Mouse (Mus musculus): ENCODE data around the gene Mgme1. TPM values are rescaled to one million over a fixed set of nuclear protein-coding genes. Genes with fewer than 3 reads are reported as not detected.

Gene Mgme1
- polyA plus RNA-seq, 1 experiment from 2014 or later: 26.6 TPM

DNA sequence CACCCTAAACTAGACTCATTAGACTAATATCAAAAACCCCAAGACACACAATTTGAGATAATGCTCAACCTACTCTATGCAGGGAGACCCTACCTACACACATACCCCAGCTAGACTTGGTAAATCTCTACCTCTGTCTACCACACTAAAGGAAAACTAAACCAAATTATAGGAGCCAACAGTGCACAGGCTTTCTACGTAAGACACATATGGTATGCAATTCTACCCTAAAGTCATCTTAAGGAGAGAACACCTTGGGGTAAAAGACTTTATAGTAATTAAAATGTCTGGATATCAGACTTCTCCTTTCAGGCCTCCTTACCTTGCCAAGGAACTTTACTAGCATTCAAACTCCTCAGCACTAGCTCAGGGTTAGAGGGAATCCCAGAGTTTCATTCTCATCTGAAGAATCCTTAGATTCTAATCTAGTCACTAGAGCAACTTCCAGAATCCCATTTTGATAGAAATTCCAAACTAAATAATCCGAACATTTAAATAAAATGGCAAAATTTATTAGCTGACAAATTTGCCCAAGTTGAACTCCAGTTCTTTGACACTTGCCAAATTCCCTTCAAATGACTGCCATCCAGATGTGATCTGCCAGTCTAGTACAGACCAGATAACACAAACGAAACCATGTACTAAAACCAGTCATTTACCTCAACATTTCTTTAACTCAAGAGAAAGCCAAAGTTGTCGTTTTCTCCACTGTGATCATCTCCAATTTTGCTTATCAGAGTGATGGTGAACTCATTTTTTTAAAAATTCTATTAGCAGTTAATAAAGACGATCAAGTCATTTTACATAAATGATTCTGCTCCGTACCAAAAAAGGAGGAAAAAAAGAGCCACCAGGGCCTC, 1.8 kb upstream of the Mgme1 start:
- Histone ChIP-seq H3K36me3 (ENCODE audit: control insufficient read depth, insufficient read depth, low read length) (peaks cover 11% of the 10 kb centered on the region; the same call in 1 of the 2 replicates), H3K9ac (ENCODE audit: low read depth, low read length) (peak overlapping the region; percentile 87), H3K4me2 (peak overlapping the region; percentile 89), H3K4me1 (replicated peaks; ENCODE audit: control insufficient read depth, insufficient read depth, low read length) (peaks cover 38% of the 10 kb centered on the region), H3K4me3 (ENCODE audit: low read depth, low read length) (peak overlapping the region; percentile 72), H3K9me3 (ENCODE audit: control insufficient read depth, low read length) (no peaks in the 10 kb centered on the region), H3K27me3 (replicated peaks; ENCODE audit: control insufficient read depth, insufficient read depth, low read length) (no peaks in the 10 kb centered on the region), H3K27ac (ENCODE audit: low read depth, low read length) (peak overlapping the region; percentile 93; the same call in 1 of the 2 replicates)
- ATAC-seq (replicated peaks; ENCODE audit: low FRiP score) (no peak), DNase-seq (ENCODE audit: low spot score) (no peak)
- WGBS: 3% methylated on average over 6 of the region's 6 CpGs

DNA sequence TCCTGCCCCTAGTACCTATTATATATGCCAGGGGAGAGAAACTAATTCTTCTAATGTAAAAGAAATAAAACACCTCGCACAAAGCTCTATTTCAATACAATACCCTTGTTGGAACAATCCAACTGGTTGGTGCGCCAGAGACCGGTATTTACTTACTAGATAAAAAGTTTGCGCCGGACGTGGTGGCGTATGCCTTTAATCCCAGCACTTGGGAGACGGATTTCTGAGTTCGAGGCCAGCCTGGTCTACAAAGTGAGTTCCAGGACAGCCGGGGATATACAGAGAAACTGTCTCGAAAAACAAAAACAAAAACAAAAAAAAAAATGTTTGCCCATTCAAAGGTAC, 1.2 kb upstream of the Mgme1 start:
- H3K27ac ChIP-seq (ENCODE audit: low read depth, low read length): peak overlapping the region; percentile 93; the same call in 1 of the 2 replicates

DNA sequence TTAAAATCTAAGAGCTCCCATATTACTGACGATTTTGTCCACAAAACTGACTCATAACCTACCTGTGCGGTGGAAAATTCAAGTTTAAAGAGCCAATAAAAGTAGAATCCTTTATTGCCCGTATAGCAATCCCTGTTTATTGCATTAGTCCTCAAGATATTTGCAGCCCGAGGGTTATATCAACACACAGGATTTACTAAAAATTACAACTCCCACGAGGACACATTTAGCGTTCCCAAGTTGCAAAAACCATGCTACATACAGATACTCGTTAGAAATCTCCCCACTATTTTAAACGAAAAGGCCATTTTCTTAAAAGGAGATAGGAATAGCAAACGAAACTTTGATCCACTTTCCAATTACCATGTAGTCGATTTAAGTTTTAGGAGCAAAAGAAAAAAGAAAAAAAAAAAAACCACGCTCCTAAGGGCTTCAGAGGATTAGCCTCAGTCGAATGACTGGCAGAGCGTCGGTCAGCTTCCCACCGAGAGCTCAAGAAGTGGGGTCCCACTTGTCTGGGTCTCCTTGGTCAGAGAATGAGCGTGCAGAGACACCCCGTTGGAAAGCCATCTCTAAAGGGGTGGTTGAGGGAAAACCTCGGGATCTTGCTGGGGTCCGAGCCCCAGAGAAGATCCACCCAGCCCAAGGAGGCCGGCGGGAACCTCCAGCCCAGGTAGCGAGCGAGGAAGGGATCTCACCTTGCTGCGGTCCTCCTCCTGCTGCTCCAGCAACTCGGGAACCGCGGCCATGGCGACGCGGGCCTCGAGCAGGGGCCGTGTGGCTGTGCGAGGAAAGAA, 586 bp upstream of the Mgme1 start:
- Histone ChIP-seq H3K27ac (ENCODE audit: low read depth, low read length) (peak overlapping the region; percentile 93), H3K9ac (ENCODE audit: low read depth, low read length) (peak overlapping the region; percentile 87), H3K4me1 (replicated peaks; ENCODE audit: control insufficient read depth, insufficient read depth, low read length) (peaks cover 40% of the 10 kb centered on the region), H3K9me3 (ENCODE audit: control insufficient read depth, low read length) (no peaks in the 10 kb centered on the region), H3K36me3 (ENCODE audit: control insufficient read depth, insufficient read depth, low read length) (peaks cover 4% of the 10 kb centered on the region; the same call in 1 of the 2 replicates), H3K4me2 (peak overlapping the region; percentile 89), H3K27me3 (replicated peaks; ENCODE audit: control insufficient read depth, insufficient read depth, low read length) (no peaks in the 10 kb centered on the region), H3K4me3 (ENCODE audit: low read depth, low read length) (peak overlapping the region; percentile 72)
- ATAC-seq (replicated peaks; ENCODE audit: low FRiP score): no peak; the same call in 1 of the 2 replicates
- WGBS: under 1% methylated on average over 33 of the region's 33 CpGs
- no peak for DNase-seq (ENCODE audit: low spot score)

More for the DNA sequence above, 1.2 kb upstream of the Mgme1 start:
- H3K36me3 ChIP-seq (ENCODE audit: control insufficient read depth, insufficient read depth, low read length): peaks cover 9% of the 10 kb centered on the region; the same call in 1 of the 2 replicates
- WGBS: 1% methylated on average over 11 of the region's 11 CpGs
- H3K4me3 ChIP-seq (ENCODE audit: low read depth, low read length): peak overlapping the region; percentile 72
- no peak for ATAC-seq (replicated peaks; ENCODE audit: low FRiP score)
- peak overlapping the region; percentile 87 for H3K9ac ChIP-seq (ENCODE audit: low read depth, low read length)
- H3K9me3 ChIP-seq (ENCODE audit: control insufficient read depth, low read length): no peaks in the 10 kb centered on the region
- H3K4me2 ChIP-seq: peak overlapping the region; percentile 89
- DNase-seq (ENCODE audit: low spot score): no peak
- H3K4me1 ChIP-seq (replicated peaks; ENCODE audit: control insufficient read depth, insufficient read depth, low read length): peaks cover 38% of the 10 kb centered on the region
- no peaks in the 10 kb centered on the region for H3K27me3 ChIP-seq (replicated peaks; ENCODE audit: control insufficient read depth, insufficient read depth, low read length)

DNA sequence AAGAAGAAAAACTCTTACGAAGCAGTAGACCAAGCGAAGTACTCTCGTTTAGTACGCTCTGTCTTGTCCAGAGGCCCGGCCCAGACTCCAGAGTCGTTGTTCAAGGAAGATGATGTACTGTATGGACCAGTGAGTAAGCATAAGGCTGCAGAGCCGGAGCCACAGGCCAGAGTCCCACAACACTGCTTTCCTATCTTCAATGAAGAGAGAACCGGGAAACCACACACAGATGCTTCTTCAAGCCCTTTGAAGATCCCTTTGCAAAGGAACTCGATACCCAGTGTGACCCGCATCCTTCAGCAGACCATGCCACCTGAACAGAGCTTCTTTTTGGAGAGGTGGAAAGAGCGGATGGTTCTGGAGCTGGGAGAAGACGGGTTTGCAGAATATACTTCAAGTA, 1.6 kb downstream of the Mgme1 start:
- peaks cover 31% of the 10 kb centered on the region for H3K4me1 ChIP-seq (replicated peaks; ENCODE audit: control insufficient read depth, insufficient read depth, low read length)
- WGBS: 77% methylated on average over 12 of the region's 12 CpGs

DNA sequence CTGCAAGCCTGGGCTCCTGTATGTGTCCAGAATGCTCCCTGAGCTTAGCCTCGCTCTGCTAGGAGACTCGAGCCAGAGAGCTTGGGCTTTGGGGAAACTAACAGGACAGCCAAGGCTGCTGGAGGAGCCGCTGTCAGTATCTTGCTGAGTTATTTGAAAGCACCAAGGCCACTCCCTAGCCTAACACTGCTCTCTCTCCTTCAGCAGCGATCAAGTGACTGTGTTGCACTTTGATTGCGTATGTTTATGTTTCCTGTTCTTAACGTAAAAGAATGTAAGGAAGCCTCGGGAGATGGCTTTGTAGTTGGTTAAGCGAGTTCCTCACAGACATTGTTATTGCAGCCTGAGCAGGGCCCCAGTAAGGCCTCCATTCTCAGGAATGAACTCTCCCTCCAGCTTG, 4.3 kb downstream of the Mgme1 start:
- Histone ChIP-seq H3K4me2 (peak overlapping the region; percentile 42), H3K27ac (ENCODE audit: low read depth, low read length) (peak overlapping the region; percentile 38; the same call in 1 of the 2 replicates)
- WGBS: 44% methylated on average over 8 of the region's 8 CpGs

More for the DNA sequence above, 1.6 kb downstream of the Mgme1 start:
- ATAC-seq (replicated peaks; ENCODE audit: low FRiP score): no peak
- Histone ChIP-seq H3K9ac (ENCODE audit: low read depth, low read length) (peak overlapping the region; percentile 50; the same call in 1 of the 2 replicates), H3K27me3 (replicated peaks; ENCODE audit: control insufficient read depth, insufficient read depth, low read length) (no peaks in the 10 kb centered on the region), H3K27ac (ENCODE audit: low read depth, low read length) (no peak overlapping the region), H3K4me3 (ENCODE audit: low read depth, low read length) (peak overlapping the region; percentile 72), H3K36me3 (ENCODE audit: control insufficient read depth, insufficient read depth, low read length) (peaks cover 5% of the 10 kb centered on the region), H3K9me3 (ENCODE audit: control insufficient read depth, low read length) (no peaks in the 10 kb centered on the region), H3K4me2 (peak overlapping the region; percentile 89)
- DNase-seq (ENCODE audit: low spot score): no peak

DNA sequence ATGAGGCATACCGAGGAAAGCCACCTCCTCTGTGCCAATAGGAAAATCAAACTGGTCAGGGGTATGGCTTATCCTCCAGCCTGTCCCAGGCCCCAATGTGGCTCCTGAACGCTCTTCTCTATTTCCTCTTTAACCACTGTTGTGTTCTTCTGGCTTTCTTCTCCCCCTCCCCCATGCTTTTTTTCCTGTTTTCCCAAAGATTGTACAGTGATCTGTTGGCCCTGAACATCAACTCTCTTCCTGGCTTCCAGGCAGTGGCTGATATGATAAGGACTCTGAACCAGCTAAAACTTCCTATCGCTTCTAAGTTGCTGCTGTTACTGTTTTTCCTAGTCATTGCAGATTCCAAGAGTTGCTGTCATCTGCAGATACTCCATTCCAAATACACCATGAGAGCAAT, 6.4 kb downstream of the Mgme1 start:
- DNase-seq (ENCODE audit: low spot score) (no peak), ATAC-seq (replicated peaks; ENCODE audit: low FRiP score) (0 out of 2 replicates have a peak, but pooled peaks have one; percentile 19)
- WGBS: 63% methylated on average over 3 of the region's 3 CpGs
- H3K4me3 ChIP-seq (ENCODE audit: low read depth, low read length): no peak overlapping the region
- H3K9ac ChIP-seq (ENCODE audit: low read depth, low read length): no peak overlapping the region
- peaks cover 22% of the 10 kb centered on the region for H3K4me1 ChIP-seq (replicated peaks; ENCODE audit: control insufficient read depth, insufficient read depth, low read length)
- H3K4me2 ChIP-seq: no peak overlapping the region
- no peak overlapping the region for H3K27ac ChIP-seq (ENCODE audit: low read depth, low read length)
- no peaks in the 10 kb centered on the region for H3K9me3 ChIP-seq (ENCODE audit: control insufficient read depth, low read length)
- H3K27me3 ChIP-seq (replicated peaks; ENCODE audit: control insufficient read depth, insufficient read depth, low read length): no peaks in the 10 kb centered on the region
- H3K36me3 ChIP-seq (ENCODE audit: control insufficient read depth, insufficient read depth, low read length): peaks cover 21% of the 10 kb centered on the region

More for the DNA sequence above, 4.3 kb downstream of the Mgme1 start:
- no peaks in the 10 kb centered on the region for H3K27me3 ChIP-seq (replicated peaks; ENCODE audit: control insufficient read depth, insufficient read depth, low read length)
- no peak for ATAC-seq (replicated peaks; ENCODE audit: low FRiP score)
- no peak for DNase-seq (ENCODE audit: low spot score)
- no peaks in the 10 kb centered on the region for H3K9me3 ChIP-seq (ENCODE audit: control insufficient read depth, low read length)
- H3K36me3 ChIP-seq (ENCODE audit: control insufficient read depth, insufficient read depth, low read length): peaks cover 14% of the 10 kb centered on the region
- no peak overlapping the region for H3K4me3 ChIP-seq (ENCODE audit: low read depth, low read length)
- no peak overlapping the region; the same call in 1 of the 2 replicates for H3K9ac ChIP-seq (ENCODE audit: low read depth, low read length)
- H3K4me1 ChIP-seq (replicated peaks; ENCODE audit: control insufficient read depth, insufficient read depth, low read length): peaks cover 22% of the 10 kb centered on the region

DNA sequence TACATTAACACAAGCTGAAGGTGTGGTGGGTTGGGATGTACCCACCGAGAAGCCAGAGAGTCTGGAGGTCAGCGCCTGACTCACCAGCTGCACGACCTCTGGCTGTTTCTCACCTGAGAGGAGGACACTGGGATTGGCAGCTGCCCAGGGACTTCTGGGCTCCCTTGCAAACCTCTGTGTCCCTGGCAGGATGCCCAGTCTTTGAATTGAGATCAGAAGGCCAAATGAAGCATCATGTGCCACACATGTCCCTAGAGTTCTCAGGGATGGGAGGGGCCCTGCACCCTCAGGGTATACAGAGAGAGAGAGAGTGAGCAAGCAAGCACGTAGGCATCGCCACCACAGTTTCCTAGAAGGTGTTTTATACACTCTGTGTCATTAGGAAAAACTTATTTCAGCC, 9.3 kb downstream of the Mgme1 start:
- H3K4me3 ChIP-seq (ENCODE audit: low read depth, low read length): no peak overlapping the region
- DNase-seq (ENCODE audit: low spot score): no peak
- H3K27me3 ChIP-seq (replicated peaks; ENCODE audit: control insufficient read depth, insufficient read depth, low read length): no peaks in the 10 kb centered on the region
- no peak overlapping the region for H3K9ac ChIP-seq (ENCODE audit: low read depth, low read length)
- peaks cover 21% of the 10 kb centered on the region for H3K36me3 ChIP-seq (ENCODE audit: control insufficient read depth, insufficient read depth, low read length)
- 83% methylated on average over 5 of the region's 5 CpGs for WGBS
- H3K4me1 ChIP-seq (replicated peaks; ENCODE audit: control insufficient read depth, insufficient read depth, low read length): peaks cover 3% of the 10 kb centered on the region
- no peak overlapping the region for H3K27ac ChIP-seq (ENCODE audit: low read depth, low read length)
- no peaks in the 10 kb centered on the region for H3K9me3 ChIP-seq (ENCODE audit: control insufficient read depth, low read length)
- H3K4me2 ChIP-seq: no peak overlapping the region
- no peak for ATAC-seq (replicated peaks; ENCODE audit: low FRiP score)

DNA sequence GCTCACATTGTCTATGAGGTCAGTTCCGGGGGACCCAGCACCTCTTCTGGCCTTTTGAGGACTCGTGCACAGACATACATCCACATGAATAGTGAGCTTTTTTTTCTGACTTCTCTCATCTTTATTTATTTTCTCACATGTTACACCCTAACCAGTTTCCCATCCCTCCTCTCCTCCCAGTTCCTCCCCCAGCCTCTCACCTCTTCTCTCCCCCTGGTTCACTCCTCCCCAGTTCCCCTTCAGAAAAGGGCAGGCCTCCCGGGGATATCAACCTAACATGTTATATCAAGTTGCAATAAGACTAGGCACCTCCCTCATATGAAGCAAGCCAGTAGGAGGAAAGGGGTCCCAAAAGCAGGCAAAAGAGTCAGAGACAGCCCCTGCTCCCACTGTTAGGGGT, 10.1 kb downstream of the Mgme1 start:
- H3K27ac ChIP-seq (ENCODE audit: low read depth, low read length): no peak overlapping the region
- H3K4me3 ChIP-seq (ENCODE audit: low read depth, low read length): no peak overlapping the region
- DNase-seq (ENCODE audit: low spot score): no peak
- no peaks in the 10 kb centered on the region; the same call in 1 of the 2 replicates for H3K4me1 ChIP-seq (replicated peaks; ENCODE audit: control insufficient read depth, insufficient read depth, low read length)
- WGBS: 76% methylated on average over 3 of the region's 3 CpGs
- no peaks in the 10 kb centered on the region for H3K27me3 ChIP-seq (replicated peaks; ENCODE audit: control insufficient read depth, insufficient read depth, low read length)
- no peaks in the 10 kb centered on the region for H3K9me3 ChIP-seq (ENCODE audit: control insufficient read depth, low read length)
- no peak overlapping the region for H3K9ac ChIP-seq (ENCODE audit: low read depth, low read length)
- H3K4me2 ChIP-seq: no peak overlapping the region
- peaks cover 21% of the 10 kb centered on the region for H3K36me3 ChIP-seq (ENCODE audit: control insufficient read depth, insufficient read depth, low read length)
- no peak for ATAC-seq (replicated peaks; ENCODE audit: low FRiP score)

All from liver, embryonic 11.5 days (tissue).